Mouse (Mus musculus) kidney, embryonic 15.5 days (tissue): ENCODE measurements around the gene 1700011L22Rik. TPM values are rescaled to one million over a fixed set of nuclear protein-coding genes. Genes with fewer than 3 reads are reported as not detected.

ENCODE experiments used
- ATAC-seq: fragments of 200-750 bp; cut with Nextera tagmentation; replicated peaks from 2 replicates; pipeline ENCODE4 v1.8.0; 2017; ENCODE audit warnings: moderate TSS enrichment; ENCODE audit not compliant: low FRiP score
- H3K27ac ChIP-seq: fragments of 300-500 bp; sonication (generic); 2 replicates; pipeline ENCODE4 v1.5.1; 2015; ENCODE audit warnings: mild to moderate bottlenecking, inconsistent platforms
- H3K27me3 ChIP-seq: fragments of 300-500 bp; sonication (generic); 2 replicates; pipeline ENCODE4 v1.6.1; 2015; ENCODE audit warnings: inconsistent platforms
- H3K36me3 ChIP-seq: fragments of 300-500 bp; sonication (generic); 2 replicates; pipeline ENCODE4 v1.6.1; 2015; ENCODE audit warnings: inconsistent platforms
- H3K4me1 ChIP-seq: fragments of 300-500 bp; sonication (generic); 2 replicates; pipeline ENCODE4 v1.6.1; 2015; ENCODE audit warnings: inconsistent platforms
- H3K4me2 ChIP-seq: fragments of 300-500 bp; sonication (generic); 2 replicates; pipeline ENCODE4 v1.6.1; 2015; ENCODE audit warnings: moderate library complexity, mild to moderate bottlenecking, inconsistent platforms
- H3K4me3 ChIP-seq: fragments of 300-500 bp; sonication (generic); replicated peaks from 2 replicates; pipeline ENCODE4 v1.5.1; 2015; ENCODE audit warnings: mild to moderate bottlenecking, inconsistent platforms
- H3K9ac ChIP-seq: fragments of 300-500 bp; sonication (generic); 2 replicates; pipeline ENCODE4 v1.6.1; 2015; ENCODE audit warnings: mild to moderate bottlenecking, inconsistent platforms
- H3K9me3 ChIP-seq: fragments of 300-500 bp; sonication (generic); replicated peaks from 2 replicates; pipeline ENCODE4 v1.6.1; 2016; ENCODE audit warnings: inconsistent platforms
- WGBS: fragments of 180-500 bp; shearing (Covaris S2); methylation state at CpG from one replicate; pipeline ENCODE4 v1.1.7; 2015; ENCODE audit warnings: mixed read lengths; 5-methylcytosine and 5-hydroxymethylcytosine counted together
- polyA plus RNA-seq: library from polyadenylated mRNA; unstranded; fragments of >200 nt; fragmentation: Nextera tagmentation; extraction: Ambion mirVana; gene quantifications from 2 replicates; pipeline ENCODE4 v1.2.1, GENCODE M21; 2015

Gene 1700011L22Rik
- polyA plus RNA-seq, 1 experiment from 2014 or later = not detected

- Histone ChIP-seq H3K27ac (no peak overlapping the region), H3K36me3 (no peaks in the 10 kb centered on the region), H3K27me3 (no peaks in the 10 kb centered on the region), H3K4me1 (peaks cover 31% of the 10 kb centered on the region), H3K4me3 (no peak overlapping the region), H3K4me2 (no peak overlapping the region), H3K9ac (no peak overlapping the region), H3K9me3 (no peaks in the 10 kb centered on the region)
- ATAC-seq = no peak
- 63% methylated on average over 3 of the region's 3 CpGs for WGBS
Observed at GRCm38 (mm10) chr8:79208181-79208580, 40.2 kb downstream of the 1700011L22Rik start.

- Histone ChIP-seq H3K4me3 (no peak overlapping the region), H3K27me3 (no peaks in the 10 kb centered on the region), H3K9ac (no peak overlapping the region), H3K36me3 (no peaks in the 10 kb centered on the region), H3K4me1 (peaks cover 31% of the 10 kb centered on the region), H3K4me2 (no peak overlapping the region), H3K27ac (no peak overlapping the region), H3K9me3 (no peaks in the 10 kb centered on the region)
- 74% methylated on average over 4 of the region's 4 CpGs for WGBS
- no peak for ATAC-seq
Observed at GRCm38 (mm10) chr8:79206895-79207294, 41.5 kb downstream of the 1700011L22Rik start.

- Histone ChIP-seq H3K36me3 (no peaks in the 10 kb centered on the region), H3K27ac (no peak overlapping the region), H3K9me3 (no peaks in the 10 kb centered on the region), H3K4me1 (no peaks in the 10 kb centered on the region), H3K9ac (no peak overlapping the region), H3K4me2 (no peak overlapping the region), H3K4me3 (no peak overlapping the region), H3K27me3 (no peaks in the 10 kb centered on the region)
- no peak for ATAC-seq
- WGBS = 77% methylated on average over 11 of the region's 11 CpGs
Observed at GRCm38 (mm10) chr8:79201446-79202147, 46.8 kb downstream of the 1700011L22Rik start.

- no peak for ATAC-seq
- Histone ChIP-seq H3K4me3 (no peak overlapping the region), H3K36me3 (0 out of 2 replicates have a peak, but pooled peaks cover 4% of the 10 kb centered on the region), H3K4me1 (no peaks in the 10 kb centered on the region), H3K27ac (no peak overlapping the region), H3K27me3 (no peaks in the 10 kb centered on the region), H3K4me2 (no peak overlapping the region), H3K9ac (no peak overlapping the region), H3K9me3 (no peaks in the 10 kb centered on the region)
- 67% methylated on average over 3 of the region's 3 CpGs for WGBS
Observed at GRCm38 (mm10) chr8:79198675-79199074, 49.7 kb downstream of the 1700011L22Rik start.

- no peak overlapping the region for H3K27ac ChIP-seq
- no peak for ATAC-seq
- no peaks in the 10 kb centered on the region for H3K9me3 ChIP-seq
- no peak overlapping the region for H3K4me3 ChIP-seq
- no peaks in the 10 kb centered on the region for H3K4me1 ChIP-seq
- no peaks in the 10 kb centered on the region for H3K27me3 ChIP-seq
- no peak overlapping the region for H3K4me2 ChIP-seq
- peaks cover 14% of the 10 kb centered on the region for H3K36me3 ChIP-seq
- no peak overlapping the region for H3K9ac ChIP-seq
- 61% methylated on average over 4 of the region's 4 CpGs for WGBS
Observed at GRCm38 (mm10) chr8:79196481-79196880, 51.9 kb downstream of the 1700011L22Rik start.

- H3K4me3 ChIP-seq = no peak overlapping the region
- no peaks in the 10 kb centered on the region for H3K9me3 ChIP-seq
- ATAC-seq = no peak
- H3K27me3 ChIP-seq = no peaks in the 10 kb centered on the region
- H3K9ac ChIP-seq = no peak overlapping the region
- no peak overlapping the region for H3K4me2 ChIP-seq
- H3K36me3 ChIP-seq = peaks cover 76% of the 10 kb centered on the region
- H3K4me1 ChIP-seq = no peaks in the 10 kb centered on the region
- WGBS = 96% methylated on average over 10 of the region's 10 CpGs
- no peak overlapping the region for H3K27ac ChIP-seq
Observed at GRCm38 (mm10) chr8:79190071-79190470, 58.3 kb downstream of the 1700011L22Rik start.

GRCm38 (mm10) chr8:79185488-79185887, 62.9 kb downstream of the 1700011L22Rik start:
- Histone ChIP-seq H3K27me3 (no peaks in the 10 kb centered on the region), H3K4me1 (no peaks in the 10 kb centered on the region), H3K4me3 (no peak overlapping the region), H3K9ac (no peak overlapping the region), H3K36me3 (peaks cover 93% of the 10 kb centered on the region), H3K27ac (no peak overlapping the region), H3K9me3 (no peaks in the 10 kb centered on the region), H3K4me2 (no peak overlapping the region)
- 79% methylated on average over 7 of the region's 7 CpGs for WGBS
- no peak for ATAC-seq

GRCm38 (mm10) chr8:79179678-79180077, 68.7 kb downstream of the 1700011L22Rik start:
- ATAC-seq = no peak
- 90% methylated on average over 6 of the region's 6 CpGs for WGBS
- no peak overlapping the region for H3K4me2 ChIP-seq

GRCm38 (mm10) chr8:79175991-79176390, 72.4 kb downstream of the 1700011L22Rik start:
- Histone ChIP-seq H3K4me2 (no peak overlapping the region), H3K4me3 (no peak overlapping the region), H3K9me3 (no peaks in the 10 kb centered on the region), H3K9ac (no peak overlapping the region), H3K4me1 (peaks cover 8% of the 10 kb centered on the region; the same call in 1 of the 2 replicates), H3K27ac (no peak overlapping the region), H3K27me3 (no peaks in the 10 kb centered on the region), H3K36me3 (peaks cover 37% of the 10 kb centered on the region)
- no peak for ATAC-seq
- 69% methylated on average over 4 of the region's 4 CpGs for WGBS

More at GRCm38 (mm10) chr8:79179678-79180077, 68.7 kb downstream of the 1700011L22Rik start:
- H3K27me3 ChIP-seq = no peaks in the 10 kb centered on the region
- no peak overlapping the region for H3K27ac ChIP-seq
- H3K9me3 ChIP-seq = no peaks in the 10 kb centered on the region
- H3K9ac ChIP-seq = no peak overlapping the region
- H3K4me1 ChIP-seq = 0 out of 2 replicates have a peak, but pooled peaks cover 5% of the 10 kb centered on the region
- peaks cover 68% of the 10 kb centered on the region for H3K36me3 ChIP-seq
- no peak overlapping the region for H3K4me3 ChIP-seq

GRCm38 (mm10) chr8:79173606-79174005, 74.8 kb downstream of the 1700011L22Rik start:
- Histone ChIP-seq H3K27me3 (no peaks in the 10 kb centered on the region), H3K4me1 (peaks cover 8% of the 10 kb centered on the region; the same call in 1 of the 2 replicates), H3K27ac (0 out of 2 replicates have a peak overlapping the region, but pooled peaks have one; percentile 16), H3K36me3 (peaks cover 14% of the 10 kb centered on the region; the same call in 1 of the 2 replicates), H3K4me3 (no peak overlapping the region), H3K9ac (no peak overlapping the region), H3K4me2 (no peak overlapping the region), H3K9me3 (no peaks in the 10 kb centered on the region)
- 52% methylated on average over 4 of the region's 4 CpGs for WGBS
- ATAC-seq = peak; percentile 49; the same call in 1 of the 2 replicates

- ATAC-seq = no peak
- H3K36me3 ChIP-seq = peaks cover 5% of the 10 kb centered on the region; the same call in 1 of the 2 replicates
- no peak overlapping the region for H3K4me3 ChIP-seq
- H3K4me2 ChIP-seq = no peak overlapping the region
- WGBS = 85% methylated on average over 3 of the region's 3 CpGs
- no peaks in the 10 kb centered on the region for H3K9me3 ChIP-seq
- H3K4me1 ChIP-seq = peaks cover 15% of the 10 kb centered on the region
- H3K27me3 ChIP-seq = no peaks in the 10 kb centered on the region
- H3K27ac ChIP-seq = no peak overlapping the region
- H3K9ac ChIP-seq = no peak overlapping the region
Observed at GRCm38 (mm10) chr8:79165276-79165675, 83.1 kb downstream of the 1700011L22Rik start.

- Histone ChIP-seq H3K4me3 (no peak overlapping the region), H3K27me3 (no peaks in the 10 kb centered on the region), H3K4me2 (no peak overlapping the region), H3K9ac (no peak overlapping the region), H3K36me3 (peaks cover 7% of the 10 kb centered on the region; the same call in 1 of the 2 replicates), H3K4me1 (peaks cover 22% of the 10 kb centered on the region), H3K9me3 (no peaks in the 10 kb centered on the region), H3K27ac (no peak overlapping the region)
- WGBS = 52% methylated on average over 1 of the region's 1 CpGs
- ATAC-seq = no peak
Observed at GRCm38 (mm10) chr8:79164336-79164735, 84.0 kb downstream of the 1700011L22Rik start.
